Comparison of ENCODE assay signal across 8 mouse cellular contexts in genomic region chr4:118429215-118429895, GRCm38 (mm10). TPM values are rescaled to one million over a fixed set of nuclear protein-coding genes. Genes with fewer than 3 reads are reported as not detected.
DNase-seq lines count a peak whose midpoint lies in the region; ATAC-seq and TF ChIP-seq lines count a peak whose summit lies in the region.

No protein-coding gene starts in this region.

- H3K36me3 ChIP-seq in forebrain, embryonic 13.5 days (ENCODE audit: poor library complexity, severe bottlenecking): peaks cover 43% of the 10 kb centered on the region
- H3K36me3 ChIP-seq in forebrain, embryonic 16.5 days (ENCODE audit: control insufficient read depth, insufficient read depth): peaks cover 4% of the 10 kb centered on the region; the same call in 1 of the 2 replicates
- H3K36me3 ChIP-seq in embryonic facial prominence, embryonic 14.5 days (ENCODE audit: control insufficient read depth, insufficient read depth, low read length): peaks cover 38% of the 10 kb centered on the region
- H3K36me3 ChIP-seq in kidney, postnatal 0 days (ENCODE audit: insufficient read depth, low read length): peaks cover 28% of the 10 kb centered on the region

- peak overlapping the region; percentile 83 for H3K4me2 ChIP-seq in forebrain, embryonic 13.5 days
- no peak overlapping the region for H3K4me2 ChIP-seq in forebrain, embryonic 16.5 days (ENCODE audit: low read length)
- peak overlapping the region; percentile 86 for H3K4me2 ChIP-seq in embryonic facial prominence, embryonic 14.5 days (ENCODE audit: low read depth, low read length)
- H3K4me2 ChIP-seq in kidney, postnatal 0 days (ENCODE audit: low read length): peak overlapping the region; percentile 60

- peaks cover 37% of the 10 kb centered on the region for H3K4me1 ChIP-seq in forebrain, embryonic 13.5 days
- peaks cover 18% of the 10 kb centered on the region for H3K4me1 ChIP-seq in forebrain, embryonic 16.5 days (replicated peaks; ENCODE audit: control insufficient read depth, insufficient read depth, low read length)
- H3K4me1 ChIP-seq in embryonic facial prominence, embryonic 14.5 days (ENCODE audit: control insufficient read depth, insufficient read depth, low read length): peaks cover 22% of the 10 kb centered on the region
- peaks cover 24% of the 10 kb centered on the region for H3K4me1 ChIP-seq in kidney, postnatal 0 days (replicated peaks; ENCODE audit: insufficient read depth, low read length)

- no peaks in the 10 kb centered on the region for H3K9me3 ChIP-seq in forebrain, embryonic 13.5 days (replicated peaks)
- H3K9me3 ChIP-seq in forebrain, embryonic 16.5 days (ENCODE audit: control insufficient read depth, low read length): no peaks in the 10 kb centered on the region
- no peaks in the 10 kb centered on the region for H3K9me3 ChIP-seq in embryonic facial prominence, embryonic 14.5 days (ENCODE audit: control insufficient read depth, low read length)
- H3K9me3 ChIP-seq in kidney, postnatal 0 days (replicated peaks; ENCODE audit: low read length): no peaks in the 10 kb centered on the region

- TF ChIP-seq CTCF in kidney, postnatal 0 days (IDR thresholded peaks at IDR 0.05; ENCODE audit: low read depth): no peak

- 70% methylated on average over 7 of the region's 7 CpGs for WGBS in forebrain, embryonic 13.5 days
- 59% methylated on average over 7 of the region's 7 CpGs for WGBS in forebrain, embryonic 16.5 days
- WGBS in embryonic facial prominence, embryonic 14.5 days: 50% methylated on average over 7 of the region's 7 CpGs
- WGBS in kidney, postnatal 0 days: 42% methylated on average over 7 of the region's 7 CpGs

- H3K27ac ChIP-seq in forebrain, embryonic 13.5 days: no peak overlapping the region
- no peak overlapping the region for H3K27ac ChIP-seq in forebrain, embryonic 16.5 days (ENCODE audit: low read length)
- H3K27ac ChIP-seq in embryonic facial prominence, embryonic 14.5 days (replicated peaks; ENCODE audit: low read depth, low read length): 0 out of 2 replicates have a peak overlapping the region, but pooled peaks have one; percentile 15
- H3K27ac ChIP-seq in kidney, postnatal 0 days: peak overlapping the region; percentile 76

- H3K4me3 ChIP-seq in forebrain, embryonic 13.5 days: no peak overlapping the region
- no peak overlapping the region for H3K4me3 ChIP-seq in forebrain, embryonic 16.5 days (replicated peaks; ENCODE audit: low read length)
- peak overlapping the region; percentile 59; the same call in 1 of the 2 replicates for H3K4me3 ChIP-seq in embryonic facial prominence, embryonic 14.5 days (ENCODE audit: low read depth, low read length)
- H3K4me3 ChIP-seq in kidney, postnatal 0 days (replicated peaks; ENCODE audit: low read depth, low read length): peak overlapping the region; percentile 56; the same call in 1 of the 2 replicates

- ATAC-seq in forebrain, embryonic 13.5 days: no peak
- ATAC-seq in forebrain, embryonic 16.5 days: no peak
- ATAC-seq in embryonic facial prominence, embryonic 14.5 days (ENCODE audit: low read depth): no peak
- no peak for ATAC-seq in kidney, postnatal 0 days (replicated peaks; ENCODE audit: low FRiP score, low read depth)

- no peak for DNase-seq in embryonic facial prominence, embryonic 14.5 days (ENCODE audit: low spot score)
- no peak for DNase-seq in kidney, postnatal 0 days (ENCODE audit: low spot score)
- DNase-seq in lung, postnatal 25 days (ENCODE audit: low spot score): peak; percentile 62
- no peak for DNase-seq in thymus, postnatal 0 days (ENCODE audit: low spot score)
- no peak for DNase-seq in embryo, embryonic 10 days (ENCODE audit: low spot score)
- DNase-seq in c-Kit-positive CD71-positive TER-119-positive erythroid progenitor cells, embryonic 14.5 days (ENCODE audit: low spot score): no peak

- no peaks in the 10 kb centered on the region for H3K27me3 ChIP-seq in forebrain, embryonic 13.5 days
- H3K27me3 ChIP-seq in forebrain, embryonic 16.5 days (replicated peaks; ENCODE audit: control insufficient read depth, insufficient read depth, low read length): no peaks in the 10 kb centered on the region
- H3K27me3 ChIP-seq in embryonic facial prominence, embryonic 14.5 days (replicated peaks; ENCODE audit: control insufficient read depth, insufficient read depth, low read length): no peaks in the 10 kb centered on the region
- H3K27me3 ChIP-seq in kidney, postnatal 0 days (ENCODE audit: insufficient read depth, low read length): no peaks in the 10 kb centered on the region

- no peak overlapping the region for H3K9ac ChIP-seq in forebrain, embryonic 13.5 days
- H3K9ac ChIP-seq in forebrain, embryonic 16.5 days (replicated peaks; ENCODE audit: low read depth, low read length): no peak overlapping the region
- peak overlapping the region; percentile 67; the same call in 1 of the 2 replicates for H3K9ac ChIP-seq in embryonic facial prominence, embryonic 14.5 days (ENCODE audit: low read depth, low read length)
- H3K9ac ChIP-seq in kidney, postnatal 0 days (ENCODE audit: low read depth, low read length): peak overlapping the region; percentile 74; the same call in 1 of the 2 replicates

RNA-seq across cellular contexts. Expression of gene Elovl1, which starts 1.5 kb away (rescaled TPM):
- polyA plus RNA-seq in forebrain, embryonic 13.5 days (2015; fragmentation: Nextera tagmentation; extraction: Ambion mirVana): 24.1 and 24.3 TPM in 2 replicates
- 25.9 TPM in 2 replicates for polyA plus RNA-seq in forebrain, embryonic 16.5 days (2015; fragmentation: Nextera tagmentation; extraction: Ambion mirVana)
- 106 and 118 TPM in 2 replicates for polyA plus RNA-seq in embryonic facial prominence, embryonic 14.5 days (2014; fragmentation: Nextera tagmentation; extraction: Ambion mirVana)
- 135 and 139 TPM in 2 replicates for polyA plus RNA-seq in kidney, postnatal 0 days (2015; fragmentation: Nextera tagmentation; extraction: Ambion mirVana)
- polyA plus RNA-seq in thymus, postnatal 0 days (2015; fragmentation: Nextera tagmentation; extraction: Ambion mirVana): 47.4 and 50.9 TPM in 2 replicates

RNA-seq across cellular contexts. Expression of gene Cdc20, which starts 7.8 kb away (rescaled TPM):
- polyA plus RNA-seq in forebrain, embryonic 13.5 days (2015; fragmentation: Nextera tagmentation; extraction: Ambion mirVana): 251 and 259 TPM in 2 replicates
- 87.8 and 113 TPM in 2 replicates for polyA plus RNA-seq in forebrain, embryonic 16.5 days (2015; fragmentation: Nextera tagmentation; extraction: Ambion mirVana)
- polyA plus RNA-seq in embryonic facial prominence, embryonic 14.5 days (2014; fragmentation: Nextera tagmentation; extraction: Ambion mirVana): 159 and 192 TPM in 2 replicates
- 117 and 122 TPM in 2 replicates for polyA plus RNA-seq in kidney, postnatal 0 days (2015; fragmentation: Nextera tagmentation; extraction: Ambion mirVana)
- polyA plus RNA-seq in thymus, postnatal 0 days (2015; fragmentation: Nextera tagmentation; extraction: Ambion mirVana): 241 and 247 TPM in 2 replicates

RNA-seq across cellular contexts. Expression of gene Med8, which starts 20.2 kb away (rescaled TPM):
- 143 and 144 TPM in 2 replicates for polyA plus RNA-seq in forebrain, embryonic 13.5 days (2015; fragmentation: Nextera tagmentation; extraction: Ambion mirVana)
- polyA plus RNA-seq in forebrain, embryonic 16.5 days (2015; fragmentation: Nextera tagmentation; extraction: Ambion mirVana): 113 and 116 TPM in 2 replicates
- 85.0 and 97.1 TPM in 2 replicates for polyA plus RNA-seq in embryonic facial prominence, embryonic 14.5 days (2014; fragmentation: Nextera tagmentation; extraction: Ambion mirVana)
- 89.6 and 92.8 TPM in 2 replicates for polyA plus RNA-seq in kidney, postnatal 0 days (2015; fragmentation: Nextera tagmentation; extraction: Ambion mirVana)
- 103 and 109 TPM in 2 replicates for polyA plus RNA-seq in thymus, postnatal 0 days (2015; fragmentation: Nextera tagmentation; extraction: Ambion mirVana)

RNA-seq across cellular contexts. Expression of gene Szt2, which starts 20.3 kb away (rescaled TPM):
- 10.0 and 12.6 TPM in 2 replicates for polyA plus RNA-seq in forebrain, embryonic 13.5 days (2015; fragmentation: Nextera tagmentation; extraction: Ambion mirVana)
- 10.2 and 11.6 TPM in 2 replicates for polyA plus RNA-seq in forebrain, embryonic 16.5 days (2015; fragmentation: Nextera tagmentation; extraction: Ambion mirVana)
- polyA plus RNA-seq in embryonic facial prominence, embryonic 14.5 days (2014; fragmentation: Nextera tagmentation; extraction: Ambion mirVana): 8.7 and 9.3 TPM in 2 replicates
- 3.3 and 3.6 TPM in 2 replicates for polyA plus RNA-seq in kidney, postnatal 0 days (2015; fragmentation: Nextera tagmentation; extraction: Ambion mirVana)
- 5.4 and 8.4 TPM in 2 replicates for polyA plus RNA-seq in thymus, postnatal 0 days (2015; fragmentation: Nextera tagmentation; extraction: Ambion mirVana)

RNA-seq across cellular contexts. Expression of gene Mpl, which starts 28.0 kb away (rescaled TPM):
- polyA plus RNA-seq in forebrain, embryonic 13.5 days (2015; fragmentation: Nextera tagmentation; extraction: Ambion mirVana): 0.08 and 0.37 TPM in 2 replicates
- 0.22 TPM in 1 of 2 replicates, not detected in the other for polyA plus RNA-seq in forebrain, embryonic 16.5 days (2015; fragmentation: Nextera tagmentation; extraction: Ambion mirVana)
- 0.45 and 0.48 TPM in 2 replicates for polyA plus RNA-seq in embryonic facial prominence, embryonic 14.5 days (2014; fragmentation: Nextera tagmentation; extraction: Ambion mirVana)
- 0.09 TPM in 1 of 2 replicates, not detected in the other for polyA plus RNA-seq in kidney, postnatal 0 days (2015; fragmentation: Nextera tagmentation; extraction: Ambion mirVana)
- polyA plus RNA-seq in thymus, postnatal 0 days (2015; fragmentation: Nextera tagmentation; extraction: Ambion mirVana): 0.33 and 0.39 TPM in 2 replicates

Comparison
In these comparisons a context has a peak if more than half of its experiments do, and no peak if none do; other contexts are left out.
1. H3K27ac ChIP-seq: peak in embryonic facial prominence, embryonic 14.5 days (single experiment) and kidney, postnatal 0 days (single experiment); none in forebrain, embryonic 13.5 days (single experiment) and forebrain, embryonic 16.5 days (single experiment).
2. H3K4me3 ChIP-seq: peak in embryonic facial prominence, embryonic 14.5 days (single experiment) and kidney, postnatal 0 days (single experiment); none in forebrain, embryonic 13.5 days (single experiment) and forebrain, embryonic 16.5 days (single experiment).
3. H3K9ac ChIP-seq: peak in embryonic facial prominence, embryonic 14.5 days (single experiment) and kidney, postnatal 0 days (single experiment); none in forebrain, embryonic 13.5 days (single experiment) and forebrain, embryonic 16.5 days (single experiment).